Mouse (Mus musculus) brown adipose tissue, adult 24 weeks (tissue): ENCODE results near the gene Ssmem1. TPM values are rescaled to one million over a fixed set of nuclear protein-coding genes. Genes with fewer than 3 reads are reported as not detected.

Experiments
- H3K27ac ChIP-seq: fragments of 200-500 bp; replicated peaks from 2 replicates; pipeline ENCODE4 v1.5.1; 2012; ENCODE audit warnings: low read depth, mild to moderate bottlenecking, low read length
- H3K4me1 ChIP-seq: fragments of 200-500 bp; 2 replicates; pipeline ENCODE4 v1.6.1; 2012; ENCODE audit warnings: low read length, mixed read lengths; ENCODE audit not compliant: control insufficient read depth, insufficient read depth, insufficient read length
- H3K4me3 ChIP-seq: fragments of 200-500 bp; 2 replicates; pipeline ENCODE4 v1.5.1; 2012; ENCODE audit warnings: low read depth, mild to moderate bottlenecking, low read length, moderate library complexity; ENCODE audit not compliant: insufficient read depth
- polyA plus RNA-seq: library from polyadenylated mRNA; stranded (reverse); fragments of >200 nt; gene quantifications from 2 replicates; pipeline ENCODE4 v1.2.4, GENCODE M21; 2012; ENCODE audit not compliant: missing spikeins, insufficient read depth, insufficient read length

Gene Ssmem1
- polyA plus RNA-seq, 1 experiment, result not detected

GRCm38 (mm10) chr6:30486504-30486903 is 23.1 kb upstream of the Ssmem1 start:
- Histone ChIP-seq H3K4me3 (no peak overlapping the region), H3K4me1 (no peaks in the 10 kb centered on the region), H3K27ac (no peak overlapping the region)

- H3K4me3 ChIP-seq, result no peak overlapping the region
- H3K4me1 ChIP-seq, result no peaks in the 10 kb centered on the region
- no peak overlapping the region for H3K27ac ChIP-seq
Measured at GRCm38 (mm10) chr6:30499049-30499448, 10.6 kb upstream of the Ssmem1 start.

- Histone ChIP-seq H3K27ac (peak overlapping the region; percentile 92), H3K4me1 (peaks cover 4% of the 10 kb centered on the region; the same call in 1 of the 2 replicates), H3K4me3 (peak overlapping the region; percentile 85)
Measured at GRCm38 (mm10) chr6:30508824-30509223, 825 bp upstream of the Ssmem1 start.

- H3K4me1 ChIP-seq, result peaks cover 4% of the 10 kb centered on the region; the same call in 1 of the 2 replicates
- peak overlapping the region; percentile 42 for H3K27ac ChIP-seq
- H3K4me3 ChIP-seq, result no peak overlapping the region
Measured at GRCm38 (mm10) chr6:30510291-30510690, 642 bp downstream of the Ssmem1 start.

GRCm38 (mm10) chr6:30514242-30514641 is 4.6 kb downstream of the Ssmem1 start:
- Histone ChIP-seq H3K27ac (no peak overlapping the region), H3K4me1 (peaks cover 4% of the 10 kb centered on the region; the same call in 1 of the 2 replicates), H3K4me3 (no peak overlapping the region)

- no peak overlapping the region for H3K4me3 ChIP-seq
- H3K4me1 ChIP-seq, result no peaks in the 10 kb centered on the region
- H3K27ac ChIP-seq, result no peak overlapping the region
Measured at GRCm38 (mm10) chr6:30520400-30520799, 10.8 kb downstream of the Ssmem1 start.

- Histone ChIP-seq H3K4me1 (no peaks in the 10 kb centered on the region), H3K4me3 (no peak overlapping the region), H3K27ac (no peak overlapping the region)
Measured at GRCm38 (mm10) chr6:30525456-30526332, 16.0 kb downstream of the Ssmem1 start.

- H3K4me3 ChIP-seq, result 0 out of 2 replicates have a peak overlapping the region, but pooled peaks have one; percentile 18
Measured at GRCm38 (mm10) chr6:30526586-30527515, 17.2 kb downstream of the Ssmem1 start.

GRCm38 (mm10) chr6:30528800-30529199 is 19.2 kb downstream of the Ssmem1 start:
- H3K27ac ChIP-seq, result no peak overlapping the region
- no peaks in the 10 kb centered on the region for H3K4me1 ChIP-seq

More at GRCm38 (mm10) chr6:30526586-30527515, 17.2 kb downstream of the Ssmem1 start:
- H3K27ac ChIP-seq, result no peak overlapping the region
- H3K4me1 ChIP-seq, result no peaks in the 10 kb centered on the region

GRCm38 (mm10) chr6:30535340-30535739 is 25.7 kb downstream of the Ssmem1 start:
- Histone ChIP-seq H3K4me1 (no peaks in the 10 kb centered on the region), H3K4me3 (no peak overlapping the region), H3K27ac (no peak overlapping the region)

More at GRCm38 (mm10) chr6:30528800-30529199, 19.2 kb downstream of the Ssmem1 start:
- no peak overlapping the region for H3K4me3 ChIP-seq

GRCm38 (mm10) chr6:30538240-30538639 is 28.6 kb downstream of the Ssmem1 start:
- Histone ChIP-seq H3K27ac (no peak overlapping the region), H3K4me3 (no peak overlapping the region), H3K4me1 (no peaks in the 10 kb centered on the region)

- H3K27ac ChIP-seq, result no peak overlapping the region
- H3K4me3 ChIP-seq, result no peak overlapping the region
- no peaks in the 10 kb centered on the region; the same call in 1 of the 2 replicates for H3K4me1 ChIP-seq
Measured at GRCm38 (mm10) chr6:30538800-30539199, 29.2 kb downstream of the Ssmem1 start.

- Histone ChIP-seq H3K27ac (no peak within 1 kb of the TSS), H3K4me1 (no peaks in the 10 kb centered on the region; the same call in 1 of the 2 replicates), H3K4me3 (no peak within 1 kb of the TSS)
Measured at GRCm38 (mm10) chr6:30541009-30541799, 31.6 kb downstream of the Ssmem1 start, which contains the start of gene Cpa2. Cpa2 (plus strand) TSS chr6:30541582.

GRCm38 (mm10) chr6:30542277-30542676 is 32.6 kb downstream of the Ssmem1 start:
- Histone ChIP-seq H3K4me1 (no peaks in the 10 kb centered on the region; the same call in 1 of the 2 replicates), H3K4me3 (no peak overlapping the region), H3K27ac (no peak overlapping the region)
